Mouse (Mus musculus) lung, postnatal 36 days (tissue): ENCODE measurements around the gene Txndc15.
"Not testable (repeated sequence)": the region's sequence is repeated elsewhere in the genome, so short reads cannot be mapped to it uniquely, and the experiment has no call there.

Experiments
- DNase-seq: peaks from one replicate; pipeline ENCODE4 v3.0.0; 2022; ENCODE audit warnings: mixed read lengths

The Txndc15 gene

DNA sequence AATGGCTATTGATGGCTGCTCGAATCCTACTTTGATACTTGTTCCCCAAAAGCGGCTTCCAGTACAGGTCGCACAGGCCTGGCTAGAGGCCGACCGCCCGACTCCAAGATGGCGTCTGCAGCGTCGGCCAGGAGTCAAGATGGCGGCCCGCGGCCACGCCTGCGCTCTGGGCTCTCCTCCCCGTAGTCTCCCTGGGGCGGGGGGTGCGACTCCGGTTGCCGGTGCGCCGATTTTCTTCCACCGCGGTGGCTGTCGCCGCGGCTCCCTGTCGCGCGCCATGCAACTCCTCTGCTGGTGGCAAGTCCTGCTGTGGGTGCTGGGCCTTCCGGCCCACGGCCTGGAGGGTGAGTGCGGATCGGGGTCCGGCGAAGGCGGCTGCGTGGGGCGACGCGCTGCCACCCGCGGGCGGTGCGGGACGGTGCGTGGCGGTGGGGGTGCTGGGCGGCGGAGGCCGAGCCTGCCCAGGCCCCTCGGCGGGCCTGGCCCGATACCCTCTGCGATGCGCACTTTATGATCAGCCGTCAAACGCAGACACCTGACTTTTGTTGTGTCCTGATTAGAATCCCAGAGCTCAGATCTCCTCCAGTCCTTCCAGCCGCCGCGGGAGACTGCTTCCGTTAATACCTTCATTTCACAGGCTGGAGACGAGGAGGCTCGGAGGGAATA is at the start of gene Txndc15:
TSS of gene Txndc15 (plus strand) at position 150 of the 666 bp plus-strand sequence.
- peak; percentile 88 for DNase-seq

DNA sequence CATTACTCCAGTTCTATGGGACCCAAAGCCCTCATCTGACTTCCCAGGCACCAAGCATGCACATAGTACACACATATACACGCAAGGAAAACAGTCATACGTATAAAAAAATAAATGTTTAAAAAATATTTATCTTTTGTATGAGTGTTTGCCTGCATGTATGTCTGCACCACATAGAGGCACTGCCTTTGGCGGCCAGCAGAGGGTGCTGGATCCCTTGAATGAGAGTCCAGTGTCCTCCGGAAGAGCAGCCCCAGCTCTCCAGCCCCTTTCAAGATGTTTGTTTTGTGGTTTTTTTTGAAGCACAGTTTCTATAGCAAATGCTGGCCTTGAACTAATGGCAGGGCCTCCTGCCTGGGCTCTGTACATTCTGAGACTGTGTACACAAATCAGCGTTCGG is 45.9 kb upstream of the Txndc15 start:
- peak; percentile 65 for DNase-seq

DNA sequence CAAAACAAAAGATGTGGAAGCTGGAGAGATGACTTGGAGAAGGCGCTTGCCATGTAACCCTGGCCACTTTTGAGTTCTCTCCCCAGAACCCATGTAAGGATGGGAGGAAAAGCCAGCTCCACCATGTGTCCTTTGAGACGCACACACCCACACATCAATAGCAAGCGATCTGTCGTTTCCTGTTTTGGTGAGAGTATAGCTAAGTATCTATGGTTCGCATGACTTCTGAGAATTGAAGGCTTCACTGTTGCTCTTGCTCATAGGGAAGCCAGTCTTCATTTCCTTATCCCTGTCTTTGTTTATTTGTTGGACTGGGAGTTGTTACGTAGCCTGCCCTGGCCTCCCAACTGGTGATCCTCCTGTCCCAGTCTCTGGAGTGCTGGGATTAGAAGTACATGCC is 41.7 kb upstream of the Txndc15 start:
- no peak for DNase-seq

DNA sequence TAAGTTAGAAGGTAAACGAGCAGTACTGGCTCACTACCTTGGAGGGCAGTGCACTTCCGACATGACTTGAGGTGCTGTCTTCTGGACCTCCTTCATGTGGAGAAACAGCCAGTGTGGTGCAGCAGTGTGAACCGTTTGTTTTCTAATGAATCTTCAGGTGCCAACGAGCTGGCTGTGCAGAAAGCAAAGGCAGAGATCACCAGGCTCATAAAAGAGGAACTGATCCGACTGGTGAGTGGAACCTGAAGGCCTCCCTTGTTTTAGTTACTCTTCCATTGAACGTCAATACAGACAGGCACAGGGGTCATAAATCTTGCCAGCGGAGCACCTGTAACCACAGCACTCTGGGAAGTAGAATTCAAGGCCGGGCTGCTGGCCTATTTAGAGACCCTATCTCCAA is 37.1 kb upstream of the Txndc15 start:
- no peak for DNase-seq

DNA sequence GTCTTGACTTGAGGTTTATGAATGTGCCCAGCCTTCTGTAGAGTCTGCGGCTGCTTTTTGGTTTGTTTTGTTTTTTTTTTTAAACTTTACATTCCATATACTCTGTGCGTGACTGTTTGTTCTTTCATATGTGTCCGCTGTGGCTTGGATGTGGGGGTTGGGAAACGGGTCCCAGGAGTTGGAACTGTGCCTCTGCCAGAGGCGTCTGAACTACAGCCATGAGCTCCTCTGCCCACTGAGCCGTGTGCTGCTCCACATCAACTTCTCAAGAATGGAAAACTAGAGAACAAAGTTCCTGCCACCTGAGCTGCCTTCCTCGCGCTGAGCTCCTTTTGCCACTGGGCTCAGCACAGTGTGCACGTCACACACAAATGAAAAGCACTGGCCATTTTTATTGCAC is 32.2 kb upstream of the Txndc15 start:
- no peak for DNase-seq

DNA sequence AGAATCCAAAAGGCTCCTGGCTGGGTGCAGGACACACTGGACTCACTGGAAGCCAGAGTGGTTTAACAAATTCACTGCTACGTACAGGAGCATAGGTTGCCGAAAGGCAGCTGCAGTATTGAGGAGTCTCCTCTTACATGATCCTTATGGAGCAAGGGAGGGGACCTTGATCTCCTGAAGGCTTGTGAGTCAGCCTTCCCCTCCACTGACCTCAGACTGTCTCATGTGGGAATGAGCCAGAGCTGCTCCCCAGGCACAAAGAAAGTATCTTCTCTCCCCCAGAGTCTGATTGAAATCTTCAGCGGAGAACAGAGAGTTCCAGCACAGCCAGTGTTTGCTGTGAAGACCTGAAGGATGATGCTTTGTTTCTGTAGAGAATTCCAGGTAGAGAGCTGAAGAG is 30.9 kb upstream of the Txndc15 start:
- no peak for DNase-seq

DNA sequence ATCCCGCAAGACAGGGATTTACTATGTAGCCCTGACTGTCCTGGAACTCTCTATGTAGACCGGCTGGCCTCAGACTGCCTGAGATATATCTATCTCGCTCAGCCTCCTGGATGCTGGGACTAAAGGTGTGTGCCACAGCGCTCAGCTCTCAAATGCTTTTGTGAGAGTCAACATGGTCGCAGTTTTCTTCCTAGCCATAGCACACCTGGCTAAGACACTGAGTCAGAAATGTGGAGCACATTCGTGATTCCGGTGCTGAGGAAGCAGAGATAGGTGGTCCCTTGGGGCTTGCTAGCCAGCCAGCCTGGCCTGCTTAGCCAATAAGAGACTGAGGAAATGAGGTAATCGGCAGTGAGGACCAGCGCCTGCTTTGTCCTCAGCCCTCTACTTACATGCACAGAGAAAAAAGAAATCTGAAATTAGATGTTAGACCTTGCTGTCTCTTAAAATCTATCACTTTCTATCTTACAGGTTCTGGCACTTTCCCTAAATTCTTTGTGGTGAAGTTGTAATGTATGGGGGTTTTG is 28.3 kb upstream of the Txndc15 start:
- DNase-seq, result no peak

DNA sequence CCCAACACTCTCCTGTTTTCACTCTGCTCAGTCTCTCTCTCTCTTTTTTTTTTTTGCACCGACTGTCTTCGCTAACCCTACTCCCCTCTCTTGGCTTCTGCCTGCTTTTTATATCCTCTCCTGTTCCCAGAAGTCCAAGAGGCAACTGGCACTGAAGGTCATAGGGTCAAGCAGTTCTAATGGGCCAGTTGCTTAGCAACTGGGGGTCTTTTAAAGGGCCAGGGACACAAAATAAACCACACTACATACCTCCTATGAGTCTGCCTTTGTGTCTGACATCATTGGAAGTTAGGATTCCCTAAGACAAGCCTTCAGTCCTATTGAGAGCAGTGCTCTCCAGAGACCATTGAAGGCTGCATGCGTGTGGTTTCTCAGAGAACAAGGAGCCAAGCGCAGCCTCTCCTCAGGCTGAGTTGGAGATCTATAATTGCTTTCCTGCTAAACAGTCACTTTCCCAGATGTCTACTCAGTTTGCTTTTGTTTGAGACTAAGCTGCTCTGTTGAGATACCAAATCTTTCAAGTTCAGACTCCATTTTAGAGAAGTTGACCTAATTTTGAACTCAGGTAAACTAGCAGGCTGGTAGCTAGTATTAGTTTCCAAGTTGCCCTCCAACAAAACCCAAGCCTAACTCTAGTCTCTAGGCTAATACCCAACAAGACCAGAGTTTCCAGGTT is 26.4 kb upstream of the Txndc15 start:
- DNase-seq, result no peak

DNA sequence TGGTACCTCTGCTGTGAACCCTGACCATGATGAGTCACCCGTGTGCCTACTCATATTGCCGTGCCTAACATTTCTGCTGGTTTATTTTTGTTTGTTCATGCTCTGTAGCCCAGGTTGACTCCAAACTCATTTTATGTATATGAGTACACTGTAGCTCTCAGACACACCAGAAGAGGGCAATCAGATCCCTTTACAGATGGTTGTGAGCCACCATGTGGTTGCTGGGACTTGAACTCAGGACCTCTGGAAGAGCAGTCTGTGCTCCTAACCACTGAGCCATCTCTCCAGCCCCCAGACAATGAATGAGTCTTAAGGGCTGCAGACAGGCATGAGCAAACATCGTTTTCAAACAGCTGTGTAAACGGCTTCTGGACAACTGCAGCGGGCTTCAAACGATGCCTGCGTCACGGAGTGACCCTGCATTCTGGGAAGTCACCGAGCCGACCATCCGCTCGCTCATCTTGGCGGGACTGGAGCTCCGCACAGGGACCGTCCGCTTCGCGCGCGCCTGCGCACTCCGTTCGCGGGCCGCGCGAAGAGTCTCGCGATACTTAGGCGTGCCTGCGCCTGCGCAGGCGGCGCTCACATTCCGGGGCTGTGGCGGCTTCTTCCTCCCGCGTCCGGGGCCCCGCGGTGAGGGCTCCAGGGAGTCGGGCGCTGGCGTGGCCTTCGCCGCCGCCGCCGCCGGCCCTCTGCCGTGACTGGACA is 21.8 kb upstream of the Txndc15 start, which contains the start of gene B230219D22Rik:
TSS of gene B230219D22Rik (plus strand) at position 590 of the 708 bp plus-strand sequence.
- peak; percentile 88 for DNase-seq

DNA sequence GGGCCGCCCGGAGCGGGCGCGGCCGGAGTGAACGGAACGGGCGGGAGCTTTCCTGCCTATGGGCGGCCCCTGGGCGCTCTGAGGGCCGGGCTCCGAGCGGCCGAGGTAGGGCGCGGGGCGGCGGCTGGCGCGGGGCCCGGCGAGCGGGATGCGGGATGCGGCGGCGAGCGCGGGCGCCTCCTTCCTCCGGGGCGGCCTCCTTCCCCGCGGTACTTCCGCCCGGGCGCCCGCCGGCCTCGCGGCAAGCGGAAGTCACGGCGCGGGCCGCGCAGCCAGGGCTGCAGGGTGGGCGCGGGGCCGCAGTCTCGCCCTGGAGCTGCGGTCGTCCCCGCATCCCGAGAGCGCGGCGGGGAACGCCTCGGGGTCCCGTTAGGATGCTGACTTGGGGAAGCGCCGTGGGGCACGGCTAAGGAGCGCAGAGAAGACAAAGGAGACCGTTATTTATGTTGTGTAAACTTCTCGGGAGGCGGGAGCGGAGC is 21.2 kb upstream of the Txndc15 start:
- DNase-seq, result peak; percentile 31

DNA sequence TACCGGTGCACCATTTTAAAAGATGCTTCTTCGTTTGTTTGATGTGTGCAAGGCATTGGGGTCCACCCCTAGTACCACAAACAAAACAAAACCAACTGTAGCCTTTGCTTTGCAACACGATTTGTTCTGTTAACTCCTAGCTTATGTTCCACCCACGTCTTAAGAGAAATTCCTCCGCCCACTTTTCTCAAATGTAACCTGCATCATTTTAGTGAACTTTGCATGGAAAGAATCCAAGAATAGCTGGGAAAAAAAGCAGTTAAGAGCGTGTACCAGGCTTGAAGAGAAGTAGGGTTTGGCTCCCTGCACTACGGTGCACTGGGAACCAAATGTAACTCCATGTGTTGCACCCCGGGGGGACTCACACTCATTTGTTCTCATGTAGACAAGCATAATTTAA is 20.3 kb upstream of the Txndc15 start:
- no peak for DNase-seq

DNA sequence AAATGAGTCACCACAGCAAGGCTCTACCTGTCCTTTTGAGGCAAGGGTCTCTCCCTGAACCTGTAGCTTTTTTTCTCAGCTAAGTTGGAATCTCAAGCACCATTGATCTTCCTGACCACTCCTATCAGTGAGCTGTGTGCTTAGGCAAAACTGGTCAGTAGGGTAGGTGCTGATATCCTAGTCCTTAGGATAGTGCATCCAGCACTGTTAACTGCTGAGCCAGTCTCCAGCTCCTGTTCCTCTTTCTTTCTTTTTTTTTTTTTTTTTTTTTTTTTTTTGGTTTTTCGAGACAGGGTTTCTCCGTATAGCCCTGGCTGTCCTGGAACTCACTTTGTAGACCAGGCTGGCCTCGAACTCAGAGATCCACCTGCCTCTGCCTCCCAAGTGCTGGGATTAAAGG is 18.5 kb upstream of the Txndc15 start:
- DNase-seq, result not testable (repeated sequence)

DNA sequence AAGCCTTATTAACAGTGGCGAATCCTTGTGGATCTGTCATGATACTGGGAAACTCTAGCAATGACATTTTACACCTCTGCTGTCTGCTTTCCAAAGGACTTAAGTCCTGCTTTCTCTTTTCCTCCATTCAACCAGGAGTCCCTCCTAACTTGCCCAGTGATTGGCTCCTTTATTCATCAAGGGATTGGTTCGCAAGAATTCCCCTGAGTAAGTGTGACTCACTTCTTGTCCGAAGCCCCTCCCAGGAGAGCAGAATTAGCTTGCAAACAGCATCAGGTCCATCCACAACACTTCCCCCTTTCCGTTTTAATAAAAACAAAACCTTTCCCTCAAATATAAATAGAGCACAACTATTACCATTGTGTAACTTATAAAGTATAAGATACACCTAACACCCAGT is 10.1 kb upstream of the Txndc15 start:
- DNase-seq, result no peak

DNA sequence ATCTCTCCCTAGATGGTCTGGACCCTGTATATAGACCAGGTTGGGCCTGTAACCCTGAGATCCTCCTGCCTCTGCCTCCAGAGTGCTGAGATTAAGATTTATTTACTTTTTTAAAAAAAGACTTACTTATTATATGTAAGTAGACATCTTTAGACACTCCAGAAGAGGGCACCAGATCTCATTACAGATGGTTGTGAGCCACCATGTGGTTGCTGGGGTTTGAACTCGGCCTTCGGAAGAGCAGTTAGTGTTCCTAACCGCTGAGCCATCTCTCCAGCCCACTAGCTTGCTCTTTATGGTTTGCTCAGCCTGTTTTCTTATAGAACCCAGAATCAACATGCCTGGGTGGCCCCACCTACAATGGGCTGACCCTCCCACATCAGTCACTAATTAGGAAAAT is 1.6 kb upstream of the Txndc15 start:
- no peak for DNase-seq

DNA sequence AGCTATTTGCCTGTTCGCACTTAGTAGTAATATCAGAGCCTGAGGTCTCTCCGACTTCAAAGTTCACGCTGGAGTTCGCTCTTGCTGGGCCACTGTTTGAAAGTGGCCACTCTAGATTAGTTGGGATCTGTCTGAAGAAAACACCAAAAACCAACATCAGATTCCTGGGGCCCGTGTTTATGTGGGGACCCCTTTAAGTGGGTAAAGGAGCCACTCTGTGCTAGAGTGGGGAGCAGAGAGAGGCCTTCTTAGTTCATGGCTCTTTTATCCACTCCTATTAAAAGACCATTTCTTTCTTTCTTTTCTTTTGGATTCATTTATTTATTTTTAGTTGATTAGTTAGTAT is 690 bp downstream of the Txndc15 start:
- DNase-seq, result no peak

DNA sequence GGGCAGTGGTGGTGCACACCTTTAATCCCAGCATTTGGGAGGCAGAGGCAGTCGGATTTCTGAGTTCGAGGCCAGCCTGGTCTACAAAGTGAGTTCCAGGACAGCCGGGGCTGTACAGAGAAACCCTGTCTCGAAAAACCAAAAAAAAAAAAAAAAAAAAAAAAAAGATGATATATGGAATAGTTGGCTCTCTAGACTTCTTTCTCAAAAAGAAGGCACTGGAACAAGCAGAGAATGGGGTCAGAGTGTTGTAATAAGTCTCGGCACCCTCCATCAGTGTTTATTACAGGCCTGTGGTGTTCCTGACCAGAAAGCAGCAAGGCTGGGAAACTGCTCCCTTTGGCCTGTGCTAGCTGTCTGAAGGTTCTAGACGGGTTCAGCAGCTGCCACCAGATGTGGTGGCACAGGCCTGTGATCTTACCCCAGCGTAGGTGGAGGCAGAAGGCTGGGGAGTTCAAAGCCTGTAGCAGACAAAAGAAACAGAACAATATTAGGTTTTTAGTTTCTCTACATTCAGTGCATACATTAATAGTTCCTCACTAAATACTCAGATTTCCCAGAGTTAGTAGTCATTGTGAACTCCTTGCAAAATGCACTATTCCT is 1.6 kb downstream of the Txndc15 start:
- DNase-seq, result no peak

DNA sequence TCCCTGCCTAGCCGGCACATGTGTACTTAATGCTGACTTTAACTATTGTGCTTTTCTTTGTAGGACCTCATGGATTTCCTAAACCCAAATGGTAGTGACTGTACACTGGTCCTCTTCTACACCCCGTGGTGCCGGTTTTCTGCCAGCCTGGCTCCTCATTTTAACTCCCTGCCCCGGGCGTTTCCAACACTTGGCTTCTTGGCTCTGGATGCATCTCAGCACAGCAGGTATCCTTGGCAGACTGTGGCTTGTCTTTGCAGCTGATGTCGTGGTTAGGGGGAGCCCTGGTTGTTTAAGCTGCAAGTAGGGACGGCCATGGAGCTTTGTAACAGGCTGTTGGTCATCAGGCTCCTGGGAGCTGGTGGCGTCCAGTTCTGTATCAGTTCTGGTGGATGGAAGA is 7.1 kb downstream of the Txndc15 start:
- DNase-seq, result no peak

DNA sequence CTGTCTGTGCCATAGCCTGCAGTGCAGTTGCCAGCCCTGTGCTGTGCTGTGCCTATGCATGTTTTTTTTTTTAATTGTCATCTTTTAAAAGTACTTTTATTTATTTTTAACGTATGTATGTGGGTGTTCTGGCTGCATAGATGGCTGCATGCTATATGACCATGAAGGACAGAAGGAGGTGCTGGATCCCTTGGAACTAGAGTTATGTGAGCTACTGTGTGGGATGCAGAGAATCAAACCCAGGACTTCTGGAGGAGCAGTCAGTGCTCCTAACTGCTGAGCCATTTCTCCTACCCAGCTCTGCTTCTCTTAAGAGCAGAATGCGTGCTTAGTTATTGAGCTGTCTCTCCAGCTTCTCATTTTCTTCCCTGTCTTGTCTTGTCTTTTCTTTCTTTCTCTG is 7.5 kb downstream of the Txndc15 start:
- DNase-seq, result no peak

DNA sequence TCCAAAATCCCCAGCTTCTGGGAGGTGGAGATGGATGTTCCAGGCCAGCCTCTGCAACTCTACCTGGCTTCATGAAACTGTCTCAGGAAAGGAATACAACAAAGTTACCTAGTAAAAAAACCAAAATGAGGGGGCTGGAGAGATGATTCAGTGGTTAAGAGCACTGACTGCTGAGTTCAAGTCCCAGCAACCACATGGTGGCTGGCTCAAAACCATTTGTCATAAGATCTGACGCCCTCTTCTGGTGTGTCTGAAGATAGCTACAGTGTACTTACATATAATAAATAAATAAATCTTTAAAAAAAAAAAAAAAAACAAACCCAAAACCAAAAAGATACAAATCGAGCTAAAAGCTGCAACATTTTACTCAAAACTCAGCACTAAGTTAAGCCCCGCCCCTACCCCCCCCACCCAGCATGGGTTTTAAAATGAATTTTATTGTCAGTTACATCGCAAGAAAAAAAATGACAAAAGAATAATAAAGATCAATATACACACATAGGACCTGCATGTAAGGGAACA is 12.2 kb downstream of the Txndc15 start:
- peak; percentile 44 for DNase-seq

DNA sequence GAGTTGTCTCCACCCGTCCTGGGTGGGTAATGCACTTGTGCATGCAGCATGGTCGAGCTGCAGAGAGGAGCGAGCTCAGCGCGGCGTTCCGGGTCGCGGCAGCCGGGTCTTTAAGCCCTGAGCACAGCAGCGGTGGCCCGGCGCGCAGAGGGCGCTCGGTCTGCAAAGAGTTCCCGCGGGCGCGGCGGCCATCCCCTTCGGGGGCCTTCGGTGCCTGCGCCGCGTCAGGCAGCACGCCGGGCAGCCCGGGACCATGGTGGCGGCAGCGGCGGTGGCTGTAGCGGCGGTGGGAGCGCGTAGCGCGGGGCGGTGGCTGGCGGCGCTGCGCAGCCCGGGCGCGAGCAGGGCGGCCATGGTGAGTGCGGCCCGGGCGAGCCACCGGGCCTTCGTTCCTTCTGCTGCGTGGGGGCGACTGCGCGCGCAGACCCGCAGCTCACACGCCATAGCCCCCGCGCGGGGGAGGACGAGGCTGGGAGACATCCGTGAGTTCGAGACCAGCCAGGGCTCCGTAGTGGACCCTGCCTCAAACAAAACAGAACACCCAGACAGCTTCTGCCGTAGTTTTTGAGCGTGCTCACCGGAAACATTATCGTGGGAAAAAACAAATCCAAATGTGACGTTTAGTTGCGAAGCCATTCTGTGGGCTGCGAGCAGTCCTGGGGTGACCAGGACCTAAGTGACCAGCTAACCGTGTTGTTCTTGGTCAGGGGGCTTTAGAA is 12.8 kb downstream of the Txndc15 start, which contains the start of gene Pcbd2:
TSS of gene Pcbd2 (plus strand) at position 249 of the 719 bp plus-strand sequence.
- peak; percentile 91 for DNase-seq

DNA sequence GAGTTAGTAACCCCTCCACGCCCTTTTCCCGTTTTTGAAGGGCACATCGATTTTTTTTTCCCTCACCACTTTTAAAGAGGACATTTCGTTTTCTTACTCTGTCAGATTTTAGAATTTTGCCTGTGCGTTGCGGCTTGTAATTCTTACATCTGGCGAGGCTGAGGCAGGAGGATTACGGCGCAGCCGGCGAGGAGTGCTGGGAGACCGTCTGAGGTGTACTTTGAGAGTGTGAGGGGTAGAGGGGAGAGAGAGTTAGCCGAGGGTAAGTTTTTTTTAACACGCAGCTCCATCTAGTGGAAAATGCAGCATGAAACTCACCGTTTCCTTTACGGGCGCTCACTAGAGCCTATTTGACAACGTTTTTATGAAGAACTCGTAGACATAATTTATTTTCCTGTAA is 13.4 kb downstream of the Txndc15 start:
- peak; percentile 86 for DNase-seq

DNA sequence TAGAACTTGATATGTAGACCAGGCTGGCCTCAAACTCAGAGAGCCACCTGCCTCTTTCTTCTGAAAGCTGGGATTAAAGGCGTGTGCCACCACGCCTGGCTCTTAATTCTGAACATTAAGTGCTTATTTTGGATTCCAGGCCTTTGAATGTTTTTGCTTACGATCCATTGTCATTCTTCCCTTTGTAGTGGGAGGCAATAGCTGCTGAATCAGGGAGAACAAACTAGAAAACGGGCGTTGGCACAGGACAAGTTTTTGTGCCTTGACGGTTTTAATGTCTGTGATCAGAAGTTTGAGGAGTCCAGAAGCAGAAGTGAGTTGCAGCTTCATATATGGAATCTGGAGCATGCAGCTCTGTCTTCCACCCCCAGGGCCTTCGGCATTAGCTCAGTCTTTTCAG is 16.3 kb downstream of the Txndc15 start:
- no peak for DNase-seq
